Mouse (Mus musculus) urinary bladder, postnatal 25 days (tissue): ENCODE results near the gene Sdc4.

Source experiments
- DNase-seq: peaks from one replicate; pipeline ENCODE4 v3.0.0; 2022; ENCODE audit warnings: low spot score

The Sdc4 gene

DNA sequence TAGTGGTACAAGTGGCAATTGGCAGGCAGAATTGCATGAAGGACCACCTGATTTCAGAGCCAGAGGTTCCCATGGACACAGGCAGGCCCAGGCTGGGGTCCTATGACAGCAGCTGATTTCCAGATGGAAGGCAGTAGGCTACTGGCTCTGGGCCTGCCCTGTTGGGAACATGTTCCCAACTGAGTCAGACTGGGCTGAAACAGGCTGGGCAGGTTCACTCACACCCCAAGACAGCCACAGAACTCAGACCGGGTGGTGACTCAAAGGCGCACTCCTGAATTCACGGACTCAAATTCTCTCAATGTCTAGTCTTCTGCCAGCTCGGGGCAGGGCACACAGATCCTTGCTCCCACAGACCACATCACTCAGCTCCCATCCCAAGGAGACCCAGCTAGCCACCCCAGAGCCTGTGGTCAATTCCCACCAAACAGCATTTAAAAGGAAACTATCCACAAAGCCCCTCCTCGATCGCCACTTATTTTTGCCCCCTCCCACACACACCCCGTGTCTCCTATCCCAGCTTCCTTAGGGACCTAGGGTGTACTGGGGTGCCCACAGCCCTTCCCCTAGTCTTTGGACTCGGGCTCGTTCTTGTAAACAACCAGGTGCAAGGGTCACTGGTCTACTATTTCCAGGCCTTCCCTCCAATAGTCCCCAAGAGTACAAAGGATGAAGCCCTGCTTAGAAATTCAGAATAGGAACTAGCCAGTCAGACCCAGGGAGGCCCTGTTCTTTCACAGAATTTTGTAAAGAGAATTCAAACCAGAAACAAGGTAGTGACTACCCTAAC is 11.8 kb downstream of the Sdc4 start:
- no peak for DNase-seq

DNA sequence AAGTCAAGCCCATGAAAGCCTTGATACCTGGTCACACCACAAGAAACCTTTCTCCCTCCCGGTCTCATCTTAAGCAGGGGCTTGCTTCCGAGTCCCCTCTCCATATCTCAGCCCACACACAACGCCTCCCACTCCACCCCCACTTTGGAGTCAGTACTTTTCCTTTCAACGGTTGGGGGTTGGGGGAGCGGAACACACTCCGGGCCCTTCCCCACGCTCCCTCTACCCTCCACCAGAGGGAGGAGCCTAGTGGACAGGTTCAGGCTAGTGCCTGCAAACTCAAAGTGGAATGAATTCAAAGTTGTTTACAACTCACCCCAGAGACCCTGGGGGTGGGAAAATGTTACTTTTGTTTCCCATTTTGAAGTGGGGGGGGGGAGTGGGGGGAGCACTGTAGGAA is 13.0 kb downstream of the Sdc4 start:
- no peak for DNase-seq

DNA sequence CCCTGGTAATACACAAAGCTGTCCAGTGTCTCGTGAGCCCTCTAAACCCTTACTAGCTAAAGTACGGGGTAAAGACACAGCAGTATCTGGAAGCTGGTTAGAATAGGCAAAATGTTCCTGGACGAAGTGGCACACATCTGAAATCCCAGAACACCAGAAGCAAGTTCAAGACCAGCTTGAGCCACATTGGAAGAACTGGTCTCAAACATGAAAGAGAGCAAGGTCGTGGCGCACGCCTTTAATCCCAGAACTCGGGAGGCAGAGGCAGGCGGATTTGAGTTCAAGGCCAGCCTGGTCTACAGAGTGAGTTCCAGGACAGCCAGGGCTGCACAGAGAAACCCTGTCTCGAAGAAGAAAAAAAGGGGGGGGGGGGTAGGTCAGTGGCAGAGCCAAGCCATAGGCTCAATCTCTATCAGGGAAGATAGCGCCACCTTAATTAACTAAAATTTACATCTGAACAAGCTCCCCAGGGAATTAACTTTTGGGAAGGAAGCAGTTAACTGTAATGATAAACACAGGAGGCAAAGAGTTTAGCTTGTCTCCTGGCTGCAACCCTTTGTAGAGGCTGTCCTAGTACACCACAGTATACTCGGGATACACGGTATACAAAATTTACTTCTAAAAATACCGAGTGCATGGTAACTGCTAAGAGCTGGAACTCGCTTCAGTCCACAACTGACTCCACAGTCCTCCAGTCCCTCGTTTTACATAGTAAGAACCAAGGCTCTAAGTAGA is 13.6 kb downstream of the Sdc4 start:
- no peak for DNase-seq

DNA sequence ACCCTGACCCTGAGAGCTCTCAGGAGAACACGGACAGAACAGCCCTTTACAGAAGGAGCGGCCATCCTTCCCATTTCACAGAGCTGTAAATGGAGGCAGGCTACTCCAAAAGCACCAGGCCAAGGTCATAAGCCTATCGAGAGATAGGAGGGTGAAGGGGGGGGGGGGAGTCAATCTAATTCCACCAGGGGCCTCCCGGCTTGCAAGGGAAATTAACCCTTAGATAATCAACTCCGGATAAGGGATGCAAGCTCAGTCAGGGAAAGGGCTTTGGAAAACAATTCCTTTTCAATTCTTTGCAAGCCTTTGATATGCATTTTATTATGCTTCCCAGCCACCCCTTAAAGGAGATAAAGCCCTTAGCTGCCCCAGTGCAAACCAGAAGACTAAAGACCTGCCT is 15.2 kb downstream of the Sdc4 start:
- DNase-seq: no peak

DNA sequence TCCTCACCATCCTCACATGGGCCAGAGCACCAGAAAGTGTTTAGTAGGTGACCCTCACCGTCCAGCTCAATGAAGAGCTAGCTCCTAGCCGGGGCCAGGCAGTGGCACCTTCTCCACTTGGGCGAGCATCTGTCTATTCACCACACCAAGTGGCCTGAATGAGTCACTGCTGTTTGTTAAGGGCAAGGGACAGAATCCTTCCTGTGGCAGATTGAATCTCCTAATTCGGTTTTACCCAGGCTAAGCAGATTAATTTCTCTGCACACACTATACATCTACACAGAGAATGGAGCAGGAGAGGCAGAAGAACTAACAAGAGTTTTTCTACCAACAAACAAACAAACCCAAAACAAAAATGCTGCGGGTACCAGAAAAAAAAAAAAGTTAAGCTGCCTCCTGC is 16.7 kb downstream of the Sdc4 start:
- DNase-seq: no peak

DNA sequence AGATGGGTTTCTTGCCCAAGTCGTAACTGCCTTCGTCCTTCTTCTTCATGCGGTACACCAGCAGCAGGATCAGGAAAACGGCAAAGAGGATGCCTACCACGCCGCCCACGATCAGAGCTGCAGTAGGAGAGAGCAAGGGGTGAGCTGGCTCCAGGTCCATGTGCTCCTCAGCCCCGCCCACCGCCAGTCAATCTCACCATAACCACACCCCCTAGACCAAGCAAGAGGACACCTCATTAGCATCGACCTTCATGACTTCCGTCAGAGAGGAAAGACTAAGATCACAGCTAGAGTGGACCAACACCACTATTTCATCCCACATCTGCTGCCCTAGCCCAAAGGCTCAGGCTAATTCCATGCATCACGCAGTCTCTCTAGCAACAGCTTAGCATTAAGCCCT is 17.6 kb downstream of the Sdc4 start:
- DNase-seq: no peak

DNA sequence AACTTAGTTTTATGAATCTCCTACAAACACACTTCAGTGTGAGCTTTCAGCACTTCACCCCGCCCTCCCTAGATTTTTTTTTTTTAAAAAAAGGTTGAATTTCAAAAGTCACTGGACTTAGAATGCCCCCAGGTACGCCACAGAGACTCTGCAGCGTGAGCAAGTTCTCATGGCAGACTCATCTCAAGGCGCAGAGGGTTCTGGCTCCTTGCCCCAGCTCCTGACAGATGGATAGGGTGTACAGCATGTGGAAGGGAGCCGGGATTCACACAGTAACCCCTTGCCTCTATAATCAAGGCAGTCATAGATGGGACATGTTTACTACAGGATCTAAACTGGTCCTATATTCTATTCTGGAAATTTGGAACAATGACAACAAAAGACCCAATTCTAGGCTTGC is 18.3 kb downstream of the Sdc4 start:
- DNase-seq: no peak

DNA sequence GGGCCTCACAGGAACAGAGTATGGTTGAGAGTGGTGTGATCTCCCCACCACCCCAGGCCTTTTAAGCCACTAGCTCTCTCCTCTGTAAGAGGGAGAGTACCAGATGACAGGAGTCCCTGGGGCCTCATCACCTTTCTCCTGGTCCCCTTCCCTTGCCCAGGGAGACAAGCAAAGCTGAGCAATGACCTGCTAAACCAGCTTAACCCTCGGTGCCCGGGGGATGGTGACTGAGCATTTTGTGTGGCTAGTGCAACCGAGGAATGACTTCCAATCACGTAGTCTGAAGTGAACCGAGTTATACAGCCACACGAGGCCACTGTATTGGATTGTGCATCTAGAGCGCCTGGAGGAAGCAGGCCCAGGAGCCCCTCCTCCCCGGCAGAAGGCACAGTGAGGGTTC is 19.3 kb downstream of the Sdc4 start:
- DNase-seq: no peak

DNA sequence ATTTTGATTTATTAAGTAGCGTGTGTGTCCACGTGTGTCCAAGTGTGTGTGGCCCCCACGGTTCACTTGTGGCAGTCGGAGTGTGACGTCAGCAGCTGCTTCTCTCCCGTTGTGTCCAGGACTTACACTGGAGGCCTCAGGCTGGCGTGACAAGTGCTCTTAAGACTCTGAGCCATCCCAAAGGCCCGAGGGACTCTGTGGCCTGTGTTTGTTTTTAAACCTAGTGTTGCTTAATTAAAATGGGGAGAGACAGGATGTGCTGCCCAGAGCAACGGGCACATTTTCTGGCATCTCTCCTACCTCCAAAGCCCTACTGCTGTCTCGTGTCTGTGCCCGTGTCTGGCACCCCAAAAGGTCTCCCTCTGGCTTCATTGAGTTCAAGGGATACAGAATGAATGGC is 20.2 kb downstream of the Sdc4 start:
- DNase-seq: no peak

DNA sequence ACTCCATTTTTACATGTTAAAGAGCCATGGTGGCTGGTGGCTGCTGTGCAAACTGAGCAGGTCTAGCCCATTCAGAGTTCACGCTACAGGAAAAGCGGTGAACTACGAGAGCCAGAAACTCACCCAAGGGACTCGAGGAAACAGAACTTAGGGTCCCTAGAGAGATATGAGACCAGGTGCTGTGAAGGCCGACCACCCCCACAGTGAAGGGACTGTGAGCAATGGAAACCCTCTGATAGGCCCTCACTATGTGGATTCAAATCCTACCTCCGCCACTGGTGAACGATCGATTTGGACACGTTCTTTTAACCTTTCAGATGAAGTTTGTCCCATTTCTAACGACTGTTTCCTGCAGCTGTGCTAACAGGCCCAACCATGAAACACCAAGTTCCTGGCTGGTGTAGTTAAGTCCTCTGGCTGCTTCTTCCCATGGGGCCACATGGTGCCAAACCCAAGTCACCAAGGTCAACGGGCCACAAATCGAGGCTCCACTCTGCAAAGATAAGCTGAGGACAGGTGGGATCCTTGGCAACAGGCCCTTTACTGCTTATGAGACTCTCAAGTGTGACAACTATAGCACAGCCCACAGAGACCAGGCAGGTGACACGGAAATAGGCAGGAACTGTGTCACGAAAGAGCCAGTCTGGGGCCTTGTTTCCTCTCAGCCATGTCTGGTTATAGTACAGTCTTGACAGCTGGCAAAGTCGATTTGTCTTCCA is 20.9 kb downstream of the Sdc4 start:
- DNase-seq: no peak

DNA sequence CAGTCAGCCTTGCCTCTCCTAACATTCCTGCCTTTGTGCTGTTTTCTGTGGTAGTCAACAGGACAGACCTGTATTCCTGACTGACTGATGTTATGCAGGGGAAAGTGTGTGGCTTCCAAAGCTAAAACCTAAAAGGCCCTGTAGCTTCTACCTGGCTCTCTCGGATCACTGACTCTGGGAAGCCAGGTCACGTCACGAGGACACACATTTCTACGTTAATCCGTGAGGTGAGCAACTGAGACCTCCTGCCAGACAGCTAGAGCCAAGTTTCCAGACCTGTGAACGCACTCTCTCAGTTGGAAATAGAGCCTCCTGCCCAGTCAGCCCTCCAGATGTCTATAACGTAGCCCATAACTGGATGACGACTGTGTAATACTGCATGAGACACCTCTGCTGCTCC is 21.7 kb downstream of the Sdc4 start:
- DNase-seq: no peak

DNA sequence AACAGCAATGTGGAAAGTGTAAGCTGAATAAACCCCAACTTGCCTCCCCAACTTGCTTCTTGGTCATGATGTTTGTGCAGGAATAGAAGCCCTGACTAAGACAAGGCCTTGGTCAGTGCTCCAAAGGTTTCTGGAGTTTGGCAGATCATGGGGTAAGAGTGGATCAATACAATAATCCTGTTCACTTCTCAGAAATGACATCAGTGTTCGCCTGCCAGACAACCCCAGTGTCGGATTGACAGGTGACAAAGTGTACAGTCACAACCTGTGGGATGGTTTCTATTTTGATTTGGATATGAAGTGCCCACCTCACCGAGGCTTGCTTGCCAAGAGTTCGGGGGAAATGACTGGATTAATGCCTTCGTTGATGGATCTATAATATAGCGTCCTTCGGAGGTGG is 22.4 kb downstream of the Sdc4 start:
- no peak for DNase-seq

DNA sequence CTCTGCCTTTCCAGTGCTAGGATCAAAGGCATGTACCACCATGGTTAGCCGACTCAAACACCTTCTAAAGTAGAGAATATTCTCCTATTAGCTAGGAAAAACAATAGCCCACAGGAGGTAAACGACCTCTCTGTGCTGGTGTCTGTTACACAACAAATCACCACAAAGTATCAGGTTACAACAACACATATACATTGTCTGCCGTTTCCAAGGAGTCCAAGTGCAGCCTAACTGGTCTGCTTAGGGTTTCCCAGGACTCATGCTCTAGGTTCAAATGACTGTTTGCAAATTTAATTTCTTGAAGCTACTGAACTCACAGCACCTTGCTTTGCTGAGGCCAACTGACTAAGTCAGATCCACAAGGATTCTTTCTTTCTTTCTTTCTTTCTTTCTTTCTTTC is 24.2 kb downstream of the Sdc4 start:
- DNase-seq: no peak

DNA sequence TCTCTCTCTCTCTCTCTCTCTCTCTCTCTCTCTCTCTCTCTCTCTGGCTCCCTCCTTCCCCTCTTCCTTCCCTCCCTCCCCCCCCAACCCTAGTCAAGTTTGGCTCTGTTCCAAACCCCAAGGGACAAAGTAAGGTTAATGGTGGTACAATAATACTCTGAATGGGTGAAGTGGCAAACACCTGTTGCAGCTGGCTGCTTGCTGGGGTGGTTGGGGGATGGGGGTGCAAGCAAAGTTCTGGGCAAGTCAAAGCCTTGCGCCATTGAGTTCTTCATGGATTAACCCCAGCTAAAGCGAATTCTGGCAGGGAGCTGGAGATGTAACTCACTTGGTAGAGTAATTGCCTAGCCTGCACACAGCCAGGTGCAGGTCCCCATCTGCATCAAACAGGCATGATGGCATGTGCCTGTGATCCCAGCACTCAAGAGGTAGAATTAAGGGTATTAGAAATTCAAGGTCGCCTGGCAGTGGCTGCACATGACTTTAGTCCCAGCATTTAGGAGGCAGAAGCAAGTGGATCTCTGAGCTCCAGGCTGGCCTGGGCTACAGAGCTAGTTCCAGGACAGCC is 25.3 kb downstream of the Sdc4 start:
- no peak for DNase-seq

DNA sequence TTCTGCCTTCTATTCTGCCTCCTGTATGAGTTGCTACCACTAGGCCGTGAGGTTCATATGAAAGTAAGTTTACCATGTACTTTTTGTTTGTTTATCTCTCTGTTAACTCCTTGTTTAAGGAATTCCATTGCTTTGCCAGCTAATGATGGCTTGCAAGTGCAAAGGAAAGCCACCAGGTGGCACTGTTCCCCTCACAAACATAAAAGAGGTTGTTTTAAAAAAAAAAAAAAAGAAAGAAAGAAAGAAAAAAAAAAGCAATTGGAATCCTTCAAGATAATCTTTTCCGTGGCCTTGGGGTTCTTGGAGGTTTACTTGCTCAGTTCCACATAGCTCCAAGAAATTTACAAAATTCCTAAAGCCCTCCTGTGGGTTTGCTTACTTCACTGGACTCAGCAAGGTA is 26.5 kb downstream of the Sdc4 start:
- no peak for DNase-seq

DNA sequence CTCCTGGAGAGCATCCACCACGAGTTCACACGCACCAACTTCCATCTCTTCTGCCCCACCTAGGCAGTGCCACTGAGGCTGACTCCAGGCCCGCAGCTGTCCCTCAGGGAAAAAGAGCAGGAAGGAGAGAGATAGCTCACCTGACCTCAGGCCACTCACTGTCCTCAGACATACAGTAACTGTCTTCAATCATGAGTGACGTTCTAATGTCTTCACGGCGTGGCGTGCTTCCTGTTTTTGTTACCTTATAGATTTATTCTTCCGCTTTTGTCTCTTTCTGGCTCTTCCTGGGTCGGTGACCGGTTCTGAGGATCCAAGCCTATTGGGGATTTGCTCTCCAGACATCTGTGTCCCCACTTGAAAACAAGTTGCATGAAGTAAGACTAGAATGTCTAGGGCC is 29.1 kb downstream of the Sdc4 start:
- no peak for DNase-seq

DNA sequence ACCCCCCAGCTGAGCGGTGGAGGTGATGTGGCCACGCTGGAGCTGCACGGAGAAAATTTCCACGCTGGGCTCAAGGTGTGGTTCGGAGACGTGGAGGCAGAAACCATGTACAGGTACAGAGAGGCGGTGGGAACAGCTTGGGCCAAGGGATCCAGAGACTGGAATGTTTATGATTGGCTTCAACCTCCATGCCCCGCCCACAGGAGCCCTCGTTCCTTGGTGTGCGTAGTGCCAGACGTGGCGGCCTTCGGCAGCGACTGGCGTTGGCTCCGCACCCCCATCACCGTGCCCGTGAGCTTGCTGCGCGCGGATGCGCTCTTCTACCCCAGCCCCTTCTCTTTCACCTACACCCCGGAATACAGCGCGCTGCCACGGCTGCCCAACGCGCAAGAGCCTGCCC is 29.5 kb downstream of the Sdc4 start:
- DNase-seq: no peak

DNA sequence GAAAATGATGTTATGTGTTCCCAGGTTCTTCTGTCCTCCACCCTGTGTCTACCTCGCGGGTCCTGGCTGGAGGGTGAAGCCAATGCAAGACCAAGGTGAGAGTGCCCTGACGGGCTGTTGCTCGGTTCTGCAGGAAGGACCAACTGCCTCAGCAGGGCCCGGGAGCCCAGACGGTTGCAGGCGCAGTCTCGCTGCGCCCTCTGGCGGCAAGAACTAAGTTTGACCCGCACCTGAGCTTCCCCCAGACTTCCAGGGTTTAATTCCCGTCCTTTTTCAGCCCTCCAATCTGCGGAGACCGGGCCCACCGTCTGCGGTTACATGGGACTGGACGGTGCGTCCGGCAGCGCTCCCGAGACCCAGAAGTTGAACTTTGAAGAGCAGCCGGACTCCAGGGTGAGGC is 36.0 kb downstream of the Sdc4 start:
- DNase-seq: peak; percentile 71

DNA sequence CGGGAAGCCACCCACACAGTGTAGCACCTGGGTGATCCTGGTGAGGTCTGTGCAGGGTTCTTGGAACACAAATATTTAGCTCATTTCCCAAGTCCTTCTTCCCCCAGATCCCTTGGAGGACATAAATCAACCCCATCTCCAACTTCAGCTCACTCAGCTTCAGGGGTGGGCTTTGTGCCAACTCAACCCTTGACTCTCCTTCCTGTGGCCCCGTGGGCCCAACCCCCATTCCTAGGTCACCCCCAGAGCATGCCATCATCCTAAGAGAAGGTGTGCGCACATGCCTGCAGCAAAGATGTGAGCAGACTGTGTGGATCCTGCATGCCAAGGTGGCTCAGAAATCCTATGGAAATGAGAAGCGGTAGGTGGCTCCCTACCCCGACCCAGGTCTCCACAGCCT is 38.2 kb downstream of the Sdc4 start:
- no peak for DNase-seq

DNA sequence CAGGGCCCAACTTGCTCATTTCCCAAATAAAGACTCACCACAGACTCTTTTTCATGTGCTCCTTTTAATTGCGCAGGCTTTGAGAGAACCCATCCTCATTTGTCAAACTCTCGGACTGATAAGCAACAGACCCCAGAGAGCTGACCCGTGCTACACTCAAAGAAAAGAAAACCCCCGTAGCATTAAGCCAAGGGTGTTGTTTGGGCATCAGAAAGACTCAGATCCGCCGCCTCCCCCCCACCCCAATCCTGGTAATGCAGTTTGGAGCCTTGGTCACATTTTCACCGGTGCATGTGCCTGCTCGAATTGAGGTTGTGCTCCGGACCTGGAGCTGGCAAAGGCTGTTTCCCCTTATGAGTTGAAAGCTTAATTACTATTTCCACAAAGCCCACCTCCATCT is 38.6 kb downstream of the Sdc4 start, which contains the start of gene Matn4:
Gene Matn4 (minus strand): TSS at position 101 of the 400 bp plus-strand sequence.
- DNase-seq: no peak

DNA sequence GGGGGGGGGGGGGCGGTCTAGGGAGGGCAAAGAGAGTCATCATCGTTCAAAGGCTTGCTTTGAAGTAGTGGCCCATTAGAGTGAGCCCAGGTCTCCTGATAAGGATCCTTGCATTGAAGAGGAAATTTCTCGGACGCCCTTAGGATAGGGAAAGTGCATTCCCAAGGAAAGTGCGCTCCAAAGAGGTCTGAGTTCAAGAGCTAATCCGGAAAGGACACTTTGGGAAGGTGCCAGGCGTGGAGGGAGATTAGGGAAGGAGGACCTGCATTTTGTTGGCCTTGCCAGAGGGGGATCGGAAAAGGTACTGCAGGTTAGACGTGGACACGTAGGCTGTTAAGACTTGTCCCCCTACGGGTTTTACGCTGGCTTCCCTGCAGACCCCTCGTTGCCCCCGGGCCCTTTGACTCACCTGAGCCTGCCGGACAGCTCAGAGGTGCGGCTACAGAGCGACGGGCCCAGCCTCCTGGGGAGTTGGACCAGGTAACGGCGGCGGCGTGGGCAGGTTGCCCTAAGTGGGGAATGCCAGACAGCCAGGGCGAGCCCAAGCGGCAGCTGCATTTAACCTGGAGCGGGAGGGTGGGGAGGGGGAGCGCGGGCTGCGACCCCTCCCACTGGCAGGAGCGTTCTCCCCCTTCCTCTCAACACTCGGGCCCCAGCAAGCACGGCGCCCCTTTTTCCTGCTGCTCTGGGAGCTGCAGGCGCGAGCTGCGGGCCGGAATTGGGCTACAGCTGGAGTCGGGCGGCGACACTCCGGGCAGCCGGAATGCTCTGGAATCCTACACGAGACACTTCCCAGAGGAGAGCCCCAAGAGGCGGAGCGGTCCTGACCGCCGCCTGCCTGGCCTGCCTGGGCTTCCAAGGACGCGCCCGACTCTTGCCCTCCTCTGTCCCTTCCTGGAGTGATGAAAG is 39.4 kb downstream of the Sdc4 start:
- DNase-seq: no peak
